Mouse (Mus musculus): ENCODE results near the gene Cntn5.

GRCm38 (mm10) chr9:10073401-10073800 is 831.2 kb downstream of the Cntn5 start:
- TF ChIP-seq POLR2A (IDR thresholded peaks at IDR 0.05; ENCODE audit: borderline replicate concordance, insufficient read depth, low read length) (no peak), CTCF (IDR thresholded peaks at IDR 0.05; ENCODE audit: borderline replicate concordance, insufficient read depth, low read depth, low read length) (no peak)

Data from cerebellum, adult 2 months (tissue).